Mouse (Mus musculus) forebrain, embryonic 12.5 days (tissue): Measurements from ENCODE around the gene Btla. TPM values are rescaled to one million over a fixed set of nuclear protein-coding genes. Genes with fewer than 3 reads are reported as not detected.

Experiments used
- ATAC-seq: fragments of 200-750 bp; cut with Nextera tagmentation; 2 replicates; pipeline ENCODE4 v1.8.0; 2017; ENCODE audit warnings: moderate TSS enrichment; ENCODE audit not compliant: low FRiP score
- H3K27ac ChIP-seq: fragments of 300-500 bp; sonication (generic); 2 replicates; pipeline ENCODE4 v1.5.1; 2016; ENCODE audit warnings: mild to moderate bottlenecking
- H3K27me3 ChIP-seq: fragments of 300-500 bp; sonication (generic); 2 replicates; pipeline ENCODE4 v1.6.1; 2016; ENCODE audit warnings: mild to moderate bottlenecking
- H3K36me3 ChIP-seq: fragments of 300-500 bp; sonication (generic); replicated peaks from 2 replicates; pipeline ENCODE4 v1.6.1; 2016; ENCODE audit warnings: mild to moderate bottlenecking
- H3K4me1 ChIP-seq: fragments of 300-500 bp; sonication (generic); 2 replicates; pipeline ENCODE4 v1.6.1; 2016
- H3K4me2 ChIP-seq: fragments of 300-500 bp; sonication (generic); 2 replicates; pipeline ENCODE4 v1.6.1; 2016; ENCODE audit warnings: mild to moderate bottlenecking, moderate library complexity
- H3K4me3 ChIP-seq: fragments of 300-500 bp; sonication (generic); replicated peaks from 2 replicates; pipeline ENCODE4 v1.5.1; 2016; ENCODE audit warnings: mild to moderate bottlenecking
- H3K9ac ChIP-seq: fragments of 300-500 bp; sonication (generic); 2 replicates; pipeline ENCODE4 v1.6.1; 2016; ENCODE audit warnings: mild to moderate bottlenecking
- H3K9me3 ChIP-seq: fragments of 300-500 bp; sonication (generic); 2 replicates; pipeline ENCODE4 v1.6.1; 2016
- WGBS: fragments of 180-500 bp; shearing (Covaris S2); methylation state at CpG from one replicate; pipeline ENCODE4 v1.1.7; 2016; 5-methylcytosine and 5-hydroxymethylcytosine counted together
- polyA plus RNA-seq: library from polyadenylated mRNA; unstranded; fragments of >200 nt; fragmentation: Nextera tagmentation; extraction: Ambion mirVana; gene quantifications from 2 replicates; pipeline ENCODE4 v1.2.1, GENCODE M21; 2016

Gene Btla
- 0.18 and 0.35 TPM in 2 replicates for polyA plus RNA-seq

DNA sequence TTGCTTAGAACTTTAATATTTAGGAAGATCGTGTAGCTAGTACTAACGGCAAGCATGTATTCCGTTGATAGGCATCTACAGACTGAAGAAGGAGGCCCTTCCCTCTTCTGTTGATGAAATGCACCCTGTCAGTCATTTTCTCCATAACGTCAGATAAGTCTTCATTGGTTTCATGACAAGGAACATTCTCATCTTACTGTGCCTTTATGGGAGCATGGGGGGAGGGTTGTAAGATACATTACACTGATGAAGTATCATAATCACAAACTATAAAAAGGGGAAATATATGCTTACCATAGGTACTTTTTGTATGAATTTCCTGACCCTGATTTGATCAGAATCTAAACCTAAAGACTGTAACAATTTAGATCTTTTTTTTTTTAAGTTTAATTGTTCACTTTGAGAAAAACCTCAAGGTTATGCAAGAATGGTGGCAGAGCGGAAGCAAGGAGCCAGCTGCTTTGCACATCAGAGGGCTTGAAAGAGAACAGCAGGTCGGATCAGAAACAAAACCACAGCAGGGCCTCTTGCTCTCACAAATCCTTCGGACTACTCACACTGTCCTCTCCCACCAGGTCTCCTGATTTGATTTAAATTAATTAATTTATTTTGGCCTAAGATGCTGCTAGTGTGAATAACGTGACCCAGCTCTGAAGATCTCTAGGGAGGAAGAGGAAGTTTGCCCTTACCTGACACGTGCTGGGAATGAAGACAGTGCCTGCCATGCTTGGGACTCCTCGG is at the start of gene Btla:
TSS of gene Btla (plus strand) at position 668 of the 741 bp plus-strand sequence.
- 33% methylated on average over 10 of the region's 10 CpGs for WGBS
- no peak within 1 kb of the TSS for H3K4me2 ChIP-seq
- no peak within 1 kb of the TSS for H3K9ac ChIP-seq

GRCm38 (mm10) chr16:45178552-45178951 is 45.6 kb upstream of the Btla start:
- no peak overlapping the region for H3K4me3 ChIP-seq
- H3K27me3 ChIP-seq = no peaks in the 10 kb centered on the region
- peaks cover 7% of the 10 kb centered on the region for H3K36me3 ChIP-seq
- WGBS = 86% methylated on average over 2 of the region's 2 CpGs
- no peaks in the 10 kb centered on the region for H3K4me1 ChIP-seq
- ATAC-seq = no peak
- H3K9me3 ChIP-seq = no peaks in the 10 kb centered on the region
- no peak overlapping the region for H3K27ac ChIP-seq
- H3K4me2 ChIP-seq = no peak overlapping the region
- H3K9ac ChIP-seq = no peak overlapping the region

More for the DNA sequence above, at the start of gene Btla:
- Histone ChIP-seq H3K27me3 (no peaks in the 10 kb centered on the region), H3K36me3 (no peaks in the 10 kb centered on the region), H3K9me3 (no peaks in the 10 kb centered on the region), H3K27ac (no peak within 1 kb of the TSS; the same call in 1 of the 2 replicates), H3K4me3 (no peak within 1 kb of the TSS), H3K4me1 (no peaks in the 10 kb centered on the region)
- no peak for ATAC-seq

GRCm38 (mm10) chr16:45181824-45182223 is 42.3 kb upstream of the Btla start:
- Histone ChIP-seq H3K4me2 (no peak overlapping the region), H3K27me3 (no peaks in the 10 kb centered on the region), H3K4me1 (no peaks in the 10 kb centered on the region), H3K36me3 (peaks cover 18% of the 10 kb centered on the region), H3K9me3 (no peaks in the 10 kb centered on the region), H3K27ac (no peak overlapping the region), H3K4me3 (no peak overlapping the region), H3K9ac (no peak overlapping the region)
- no peak for ATAC-seq
- 92% methylated on average over 5 of the region's 5 CpGs for WGBS

- ATAC-seq = peak; percentile 47; the same call in 1 of the 2 replicates
- Histone ChIP-seq H3K4me2 (no peak overlapping the region), H3K4me3 (no peak overlapping the region), H3K27ac (no peak overlapping the region), H3K4me1 (no peaks in the 10 kb centered on the region), H3K9me3 (no peaks in the 10 kb centered on the region), H3K9ac (no peak overlapping the region), H3K36me3 (0 out of 2 replicates have a peak, but pooled peaks cover 5% of the 10 kb centered on the region), H3K27me3 (no peaks in the 10 kb centered on the region)
- 3% methylated on average over 1 of the region's 1 CpGs for WGBS
Observed at GRCm38 (mm10) chr16:45192613-45193012, 31.5 kb upstream of the Btla start.

DNA sequence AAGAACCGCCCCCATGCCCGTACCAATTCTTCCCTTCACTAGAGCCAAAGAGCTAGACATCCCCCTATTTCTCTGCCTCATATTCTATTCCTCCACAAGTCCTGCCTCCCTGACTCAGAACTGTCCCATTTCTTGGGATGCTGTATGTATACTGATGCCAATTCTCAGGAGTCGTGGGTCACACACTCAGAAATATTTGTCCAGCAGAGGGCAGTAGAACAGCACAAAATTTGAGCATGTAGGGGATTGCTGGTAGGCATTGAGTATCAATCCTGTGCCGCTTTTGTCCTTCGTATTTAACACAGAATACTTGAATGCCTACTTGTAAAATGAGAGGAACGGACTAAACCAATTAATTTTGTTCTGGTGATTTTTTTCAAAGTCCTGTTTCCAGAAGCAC is 27.3 kb upstream of the Btla start:
- H3K4me2 ChIP-seq = no peak overlapping the region
- 30% methylated on average over 6 of the region's 6 CpGs for WGBS
- no peaks in the 10 kb centered on the region for H3K9me3 ChIP-seq
- H3K4me1 ChIP-seq = no peaks in the 10 kb centered on the region
- no peak overlapping the region for H3K9ac ChIP-seq
- no peak overlapping the region for H3K4me3 ChIP-seq
- no peaks in the 10 kb centered on the region for H3K36me3 ChIP-seq
- peak; percentile 85 for ATAC-seq
- no peak overlapping the region for H3K27ac ChIP-seq
- H3K27me3 ChIP-seq = no peaks in the 10 kb centered on the region

DNA sequence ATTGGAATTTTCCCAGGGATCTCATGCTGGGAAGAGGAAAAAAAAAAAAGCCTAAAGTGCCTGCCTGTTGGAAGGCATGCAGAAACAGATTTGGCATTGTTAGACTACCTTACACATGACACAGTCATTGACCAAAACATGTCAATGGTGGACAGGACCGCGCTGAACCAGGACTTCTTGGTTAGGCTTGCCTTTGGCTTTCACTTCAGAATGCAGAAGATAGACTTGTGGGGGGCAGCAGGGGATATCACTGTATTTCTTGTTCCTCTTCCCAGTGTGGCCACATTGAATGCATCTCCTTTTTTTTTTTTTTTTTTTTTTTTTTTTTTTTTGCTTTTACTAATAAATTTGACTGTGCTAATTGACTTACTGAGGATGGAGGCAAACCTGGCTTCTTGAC is 22.7 kb upstream of the Btla start:
- Histone ChIP-seq H3K4me1 (no peaks in the 10 kb centered on the region), H3K9me3 (no peaks in the 10 kb centered on the region), H3K9ac (no peak overlapping the region), H3K4me2 (no peak overlapping the region), H3K27me3 (no peaks in the 10 kb centered on the region), H3K27ac (no peak overlapping the region), H3K36me3 (no peaks in the 10 kb centered on the region), H3K4me3 (no peak overlapping the region)
- WGBS = 91% methylated on average over 2 of the region's 2 CpGs
- no peak for ATAC-seq

DNA sequence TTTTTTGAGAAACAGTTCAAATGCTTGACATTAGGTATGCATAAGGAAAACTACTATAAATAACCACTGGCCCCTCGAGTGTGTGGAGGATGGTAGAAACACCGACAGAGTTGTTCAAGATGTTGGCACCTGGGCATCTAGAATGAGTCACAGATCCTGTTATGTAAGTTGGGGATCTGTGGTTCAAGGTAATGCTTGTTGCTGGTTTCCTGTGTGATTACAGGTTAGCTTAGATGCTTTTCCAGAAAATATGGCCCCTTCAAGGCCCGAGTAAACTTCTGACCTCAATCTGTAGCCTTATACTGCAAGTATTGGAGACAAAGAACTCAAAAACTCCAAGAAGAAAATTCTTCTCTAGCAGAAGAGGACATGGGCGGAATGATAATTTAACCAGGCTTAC is 19.7 kb upstream of the Btla start:
- Histone ChIP-seq H3K27me3 (no peaks in the 10 kb centered on the region), H3K4me2 (no peak overlapping the region), H3K4me1 (no peaks in the 10 kb centered on the region), H3K9me3 (no peaks in the 10 kb centered on the region), H3K9ac (no peak overlapping the region), H3K36me3 (no peaks in the 10 kb centered on the region), H3K27ac (no peak overlapping the region), H3K4me3 (no peak overlapping the region)
- 90% methylated on average over 4 of the region's 4 CpGs for WGBS
- no peak for ATAC-seq

GRCm38 (mm10) chr16:45204859-45205670 is 19.1 kb upstream of the Btla start:
- WGBS = 82% methylated on average over 12 of the region's 12 CpGs
- Histone ChIP-seq H3K4me2 (no peak overlapping the region), H3K9ac (no peak overlapping the region), H3K4me3 (no peak overlapping the region), H3K27me3 (no peaks in the 10 kb centered on the region), H3K36me3 (no peaks in the 10 kb centered on the region), H3K4me1 (no peaks in the 10 kb centered on the region), H3K9me3 (no peaks in the 10 kb centered on the region), H3K27ac (no peak overlapping the region)
- ATAC-seq = no peak

GRCm38 (mm10) chr16:45222016-45222415 is 2.1 kb upstream of the Btla start:
- WGBS = 45% methylated on average over 2 of the region's 2 CpGs
- no peak for ATAC-seq
- Histone ChIP-seq H3K27me3 (no peaks in the 10 kb centered on the region), H3K4me2 (no peak overlapping the region), H3K36me3 (no peaks in the 10 kb centered on the region), H3K4me3 (no peak overlapping the region), H3K4me1 (peaks cover 6% of the 10 kb centered on the region), H3K27ac (no peak overlapping the region), H3K9me3 (no peaks in the 10 kb centered on the region), H3K9ac (no peak overlapping the region)

DNA sequence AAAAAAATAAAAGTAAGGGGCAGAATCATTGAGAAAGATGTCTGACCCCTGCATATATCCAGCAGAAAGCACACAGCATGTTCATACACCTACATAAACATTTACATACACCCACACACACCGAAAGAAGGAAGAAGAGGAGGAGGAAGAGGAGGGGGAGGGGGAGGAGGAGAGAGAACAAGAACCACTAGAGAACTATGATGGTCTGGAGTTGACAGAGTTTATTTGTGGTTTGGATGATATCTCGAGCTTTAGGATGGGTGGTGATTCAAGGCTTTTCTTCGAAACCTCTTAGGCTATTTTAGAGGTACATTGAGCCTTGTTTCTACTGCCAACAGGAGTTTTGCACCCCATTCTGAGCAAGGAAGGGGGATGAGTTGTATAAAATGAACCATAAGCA is 1.3 kb upstream of the Btla start:
- no peak overlapping the region for H3K4me3 ChIP-seq

DNA sequence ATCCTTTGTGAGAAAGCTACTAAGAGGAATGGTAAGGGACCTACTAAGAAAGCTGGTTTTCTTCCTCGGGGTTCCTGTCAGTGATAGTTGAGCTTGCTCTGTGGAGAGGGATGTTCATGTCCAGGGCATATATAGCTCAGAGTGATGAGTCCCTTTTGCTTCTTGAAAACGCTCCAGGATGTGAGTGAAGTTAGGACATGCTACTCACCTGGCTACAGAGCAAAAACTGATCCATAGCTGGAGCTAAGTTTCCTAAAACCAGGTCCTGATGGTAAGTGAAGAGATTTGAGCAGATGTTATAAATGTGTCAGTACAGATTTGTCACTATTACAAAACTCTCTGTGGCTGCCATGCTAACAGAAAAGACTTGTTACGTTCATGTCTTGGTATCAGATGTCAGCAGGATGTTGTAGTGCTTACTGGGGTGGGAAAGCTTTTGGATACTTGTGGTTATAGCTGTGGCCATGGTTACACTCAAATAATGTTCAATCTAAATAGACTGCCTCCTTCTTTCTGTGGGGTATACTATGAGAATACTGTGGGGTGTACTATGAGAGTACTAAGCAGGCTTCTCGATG is 405 bp downstream of the Btla start:
- no peaks in the 10 kb centered on the region for H3K4me1 ChIP-seq
- H3K9me3 ChIP-seq = no peaks in the 10 kb centered on the region
- H3K27me3 ChIP-seq = no peaks in the 10 kb centered on the region
- no peaks in the 10 kb centered on the region for H3K36me3 ChIP-seq
- H3K4me3 ChIP-seq = no peak overlapping the region
- no peak overlapping the region for H3K9ac ChIP-seq
- H3K27ac ChIP-seq = no peak overlapping the region; the same call in 1 of the 2 replicates
- 69% methylated on average over 4 of the region's 4 CpGs for WGBS
- no peak for ATAC-seq
- H3K4me2 ChIP-seq = no peak overlapping the region

More for the DNA sequence above, 1.3 kb upstream of the Btla start:
- no peaks in the 10 kb centered on the region for H3K27me3 ChIP-seq
- no peak overlapping the region for H3K4me2 ChIP-seq
- H3K9ac ChIP-seq = no peak overlapping the region
- H3K4me1 ChIP-seq = no peaks in the 10 kb centered on the region
- no peaks in the 10 kb centered on the region for H3K9me3 ChIP-seq
- H3K36me3 ChIP-seq = no peaks in the 10 kb centered on the region
- no peak overlapping the region for H3K27ac ChIP-seq
- WGBS = 90% methylated on average over 3 of the region's 3 CpGs
- ATAC-seq = no peak

- Histone ChIP-seq H3K4me3 (no peak overlapping the region), H3K9ac (no peak overlapping the region), H3K27ac (no peak overlapping the region), H3K4me2 (no peak overlapping the region), H3K4me1 (no peaks in the 10 kb centered on the region), H3K27me3 (no peaks in the 10 kb centered on the region), H3K9me3 (no peaks in the 10 kb centered on the region), H3K36me3 (no peaks in the 10 kb centered on the region)
- ATAC-seq = no peak
- 58% methylated on average over 1 of the region's 1 CpGs for WGBS
Observed at GRCm38 (mm10) chr16:45227002-45227401, 2.9 kb downstream of the Btla start.
